39 mouse cellular contexts compared by ENCODE assay signal in genomic region chr4:151037800-151038199, GRCm38 (mm10). TPM values are rescaled to one million over a fixed set of nuclear protein-coding genes. Genes with fewer than 3 reads are reported as not detected.
"Had no signal": no experiment of that assay in that cellular context is flagged by ENCODE, and none has a peak within 500 bp of the region (broad histone marks: within the 10 kb centered on the region; RNA-seq: fewer than 3 reads in every experiment).

No protein-coding gene starts in this region.

- H3K4me3 ChIP-seq: embryonic facial prominence, embryonic 10.5 days; embryonic facial prominence, embryonic 12.5 days; embryonic facial prominence, embryonic 13.5 days; embryonic facial prominence, embryonic 15.5 days; erythroblast, embryonic 14.5 days; forebrain, embryonic 10.5 days; forebrain, embryonic 12.5 days; forebrain, embryonic 13.5 days; forebrain, embryonic 15.5 days; gastrocnemius, adult 2 months; heart, adult 2 months; heart, embryonic 10.5 days had no signal

- H3K36me3 ChIP-seq: embryonic facial prominence, embryonic 15.5 days; forebrain, embryonic 10.5 days; forebrain, embryonic 12.5 days; forebrain, embryonic 15.5 days; heart, embryonic 10.5 days had no signal

- H3K27ac ChIP-seq: embryonic facial prominence, embryonic 10.5 days; embryonic facial prominence, embryonic 12.5 days; embryonic facial prominence, embryonic 13.5 days; embryonic facial prominence, embryonic 15.5 days; forebrain, embryonic 10.5 days; forebrain, embryonic 12.5 days; forebrain, embryonic 13.5 days; forebrain, embryonic 15.5 days; gastrocnemius, adult 2 months; heart, adult 2 months; heart, embryonic 10.5 days had no signal

- H3K4me2 ChIP-seq: embryonic facial prominence, embryonic 12.5 days; embryonic facial prominence, embryonic 13.5 days; embryonic facial prominence, embryonic 15.5 days; forebrain, embryonic 12.5 days; forebrain, embryonic 13.5 days; forebrain, embryonic 15.5 days had no signal

- H3K9me3 ChIP-seq: embryonic facial prominence, embryonic 10.5 days; embryonic facial prominence, embryonic 12.5 days; embryonic facial prominence, embryonic 13.5 days; embryonic facial prominence, embryonic 15.5 days; forebrain, embryonic 10.5 days; forebrain, embryonic 12.5 days; forebrain, embryonic 13.5 days; forebrain, embryonic 15.5 days; heart, embryonic 10.5 days had no signal

- DNase-seq: cerebellum, adult 8-10 months; cerebellum, adult 9-10 months; cerebellum, adult 9-11 months; cerebellum, postnatal 14 days; cerebellum, postnatal 25 days; cerebellum, postnatal 36 days; embryo, embryonic 11 days; forebrain, postnatal 0 days; gastrocnemius, adult 2 months; gastrocnemius, postnatal 10 days; gastrocnemius, postnatal 14 days; gastrocnemius, postnatal 25 days; gastrocnemius, postnatal 36 days; heart, adult 18-20 months; heart, adult 2 months had no signal

- H3K27me3 ChIP-seq: embryonic facial prominence, embryonic 12.5 days; embryonic facial prominence, embryonic 13.5 days; embryonic facial prominence, embryonic 15.5 days; forebrain, embryonic 12.5 days had no signal

- H3K9ac ChIP-seq: embryonic facial prominence, embryonic 12.5 days; embryonic facial prominence, embryonic 13.5 days; embryonic facial prominence, embryonic 15.5 days; forebrain, embryonic 12.5 days; forebrain, embryonic 13.5 days; forebrain, embryonic 15.5 days; forebrain, postnatal 0 days had no signal

- H3K4me1 ChIP-seq: embryonic facial prominence, embryonic 10.5 days; embryonic facial prominence, embryonic 12.5 days; embryonic facial prominence, embryonic 13.5 days; embryonic facial prominence, embryonic 15.5 days; forebrain, embryonic 10.5 days; forebrain, embryonic 12.5 days; forebrain, embryonic 13.5 days; forebrain, embryonic 15.5 days had no signal

RNA-seq across cellular contexts. Expression of gene Uts2, which starts 40.9 kb away (rescaled TPM):
- total RNA-seq: common myeloid progenitor, adult 5-6 weeks; forebrain, postnatal 0 days; gastrocnemius, adult 18-20 months; gastrocnemius, adult 2 months; gastrocnemius, adult 8-10 months; gastrocnemius, postnatal 10 days; gastrocnemius, postnatal 14 days; gastrocnemius, postnatal 25 days; gastrocnemius, postnatal 36 days; gastrocnemius, postnatal 4 days; granulocyte monocyte progenitor cell, adult 5-6 weeks; heart, adult 18-20 months; heart, adult 2 months; heart, adult 8-10 months had no signal
- polyA plus RNA-seq: cortical plate, adult 2 months; embryonic facial prominence, embryonic 10.5 days; embryonic facial prominence, embryonic 11.5 days; embryonic facial prominence, embryonic 12.5 days; embryonic facial prominence, embryonic 13.5 days; embryonic facial prominence, embryonic 14.5 days; embryonic facial prominence, embryonic 15.5 days; erythroblast, embryonic 14.5 days; forebrain, embryonic 10.5 days; forebrain, embryonic 11.5 days; forebrain, embryonic 12.5 days; forebrain, embryonic 13.5 days; forebrain, embryonic 14.5 days; forebrain, embryonic 15.5 days; forebrain, embryonic 16.5 days; forebrain, postnatal 0 days; frontal cortex, adult 2 months; gonadal fat pad, adult 2 months; heart, adult 2 months; heart, embryonic 10.5 days had no signal

RNA-seq across cellular contexts. Expression of gene Gm13090, which starts 51.6 kb away (rescaled TPM):
- total RNA-seq: common myeloid progenitor, adult 5-6 weeks; forebrain, postnatal 0 days; gastrocnemius, adult 18-20 months; gastrocnemius, adult 2 months; gastrocnemius, adult 8-10 months; gastrocnemius, postnatal 10 days; gastrocnemius, postnatal 14 days; gastrocnemius, postnatal 25 days; gastrocnemius, postnatal 36 days; gastrocnemius, postnatal 4 days; granulocyte monocyte progenitor cell, adult 5-6 weeks; heart, adult 18-20 months had no signal
- polyA plus RNA-seq: cortical plate, adult 2 months; embryonic facial prominence, embryonic 10.5 days; embryonic facial prominence, embryonic 11.5 days; embryonic facial prominence, embryonic 12.5 days; embryonic facial prominence, embryonic 13.5 days; embryonic facial prominence, embryonic 14.5 days; embryonic facial prominence, embryonic 15.5 days; erythroblast, embryonic 14.5 days; forebrain, embryonic 10.5 days; forebrain, embryonic 11.5 days; forebrain, embryonic 13.5 days; forebrain, embryonic 14.5 days; forebrain, postnatal 0 days; frontal cortex, adult 2 months; gonadal fat pad, adult 2 months; heart, embryonic 10.5 days had no signal
